Mouse (Mus musculus): Measurements from ENCODE around the gene Olfr45. TPM values are rescaled to one million over a fixed set of nuclear protein-coding genes. Genes with fewer than 3 reads are reported as not detected.
"Not testable (repeated sequence)": the region's sequence is repeated elsewhere in the genome, so short reads cannot be mapped to it uniquely, and the experiment has no call there.

Olfr45 gene
- polyA plus RNA-seq (2012; rRNA removed): not detected in 2 replicates

GRCm38 (mm10) chr7:140681651-140682050 lies at the start of gene Olfr45:
TSS of gene Olfr45 (plus strand) at chr7:140681951.
- DNase-seq (ENCODE audit: low spot score): no peak

- DNase-seq (ENCODE audit: low spot score): no peak
These were observed 35.6 kb upstream of the Olfr45 start, which contains the start of gene Olfr53 for GRCm38 (mm10) chr7:140646152-140646551. TSS of gene Olfr53 (plus strand) at chr7:140646452.

- DNase-seq (ENCODE audit: low spot score): no peak
These were observed 22.1 kb upstream of the Olfr45 start, which contains the start of gene Olfr539 for GRCm38 (mm10) chr7:140659630-140660029. TSS of gene Olfr539 (plus strand) at chr7:140659930.

GRCm38 (mm10) chr7:140670693-140671092 lies 11.1 kb upstream of the Olfr45 start:
- not testable (repeated sequence) for DNase-seq (ENCODE audit: low spot score)

- no peak for DNase-seq (ENCODE audit: low spot score)
These were observed 5.9 kb upstream of the Olfr45 start for GRCm38 (mm10) chr7:140675863-140676262.

- DNase-seq (ENCODE audit: low spot score): not testable (repeated sequence)
These were observed 2.2 kb upstream of the Olfr45 start for GRCm38 (mm10) chr7:140679591-140679990.

- no peak for DNase-seq (ENCODE audit: low spot score)
These were observed 15.2 kb downstream of the Olfr45 start, which contains the start of gene Olfr541 for GRCm38 (mm10) chr7:140696967-140697366. TSS of gene Olfr541 (plus strand) at chr7:140697267.

- DNase-seq (ENCODE audit: low spot score): no peak
These were observed 24.6 kb downstream of the Olfr45 start for GRCm38 (mm10) chr7:140706348-140706747.

GRCm38 (mm10) chr7:140707536-140708284 lies 26.0 kb downstream of the Olfr45 start:
- no peak for DNase-seq (ENCODE audit: low spot score)

- DNase-seq (ENCODE audit: low spot score): no peak
These were observed 35.7 kb downstream of the Olfr45 start for GRCm38 (mm10) chr7:140717155-140718055.

- DNase-seq (ENCODE audit: low spot score): no peak
These were observed 39.3 kb downstream of the Olfr45 start for GRCm38 (mm10) chr7:140721095-140721494.

- no peak for DNase-seq (ENCODE audit: low spot score)
These were observed 43.8 kb downstream of the Olfr45 start for GRCm38 (mm10) chr7:140725558-140725957.

- DNase-seq (ENCODE audit: low spot score): no peak
These were observed 51.4 kb downstream of the Olfr45 start for GRCm38 (mm10) chr7:140733162-140733561.

Other genes with a start within 250 kb of the Olfr45 start
- gene Olfr533, start 218.6 kb upstream of the Olfr45 start, polyA plus RNA-seq (2012; rRNA removed): not detected in 2 replicates
- gene Olfr535, start 197.7 kb upstream of the Olfr45 start, polyA plus RNA-seq (2012; rRNA removed): not detected in 2 replicates
- not detected in 2 replicates for gene Olfr536, start 174.6 kb upstream of the Olfr45 start, polyA plus RNA-seq (2012; rRNA removed)
- gene Olfr538, start 114.1 kb upstream of the Olfr45 start, polyA plus RNA-seq (2012; rRNA removed): not detected in 2 replicates
- not detected in 2 replicates for gene Olfr46, start 80.7 kb upstream of the Olfr45 start, polyA plus RNA-seq (2012; rRNA removed)
- not detected in 2 replicates for gene Olfr61, start 53.0 kb upstream of the Olfr45 start, polyA plus RNA-seq (2012; rRNA removed)
- not detected in 2 replicates for gene Olfr53, start 35.5 kb upstream of the Olfr45 start, polyA plus RNA-seq (2012; rRNA removed)
- gene Olfr539, start 22.0 kb upstream of the Olfr45 start, polyA plus RNA-seq (2012; rRNA removed): under 0.01 TPM in 1 of 2 replicates, not detected in the other
- gene Olfr541, start 15.3 kb downstream of the Olfr45 start, polyA plus RNA-seq (2012; rRNA removed): not detected in 2 replicates
- gene Cyp2e1, start 81.8 kb downstream of the Olfr45 start, polyA plus RNA-seq (2012; rRNA removed): 45.5 and 70.4 TPM in 2 replicates
- 0.10 and 0.18 TPM in 2 replicates for gene Syce1, start 105.9 kb downstream of the Olfr45 start, polyA plus RNA-seq (2012; rRNA removed)
- 0.45 and 0.71 TPM in 2 replicates for gene Zfp941, start 140.2 kb downstream of the Olfr45 start, polyA plus RNA-seq (2012; rRNA removed)
- gene Urah, start 153.1 kb downstream of the Olfr45 start, polyA plus RNA-seq (2012; rRNA removed): 43.7 and 48.7 TPM in 2 replicates
- not detected in 2 replicates for gene Scgb1c1, start 163.6 kb downstream of the Olfr45 start, polyA plus RNA-seq (2012; rRNA removed)
- 0.06 TPM in 1 of 2 replicates, not detected in the other for gene Odf3, start 165.9 kb downstream of the Olfr45 start, polyA plus RNA-seq (2012; rRNA removed)
- gene Gm45785, start 174.4 kb downstream of the Olfr45 start, polyA plus RNA-seq (2012; rRNA removed): not detected in 2 replicates
- gene Ric8a, start 175.0 kb downstream of the Olfr45 start, polyA plus RNA-seq (2012; rRNA removed): 74.7 and 77.1 TPM in 2 replicates
- 35.9 and 46.2 TPM in 2 replicates for gene Bet1l, start 175.6 kb downstream of the Olfr45 start, polyA plus RNA-seq (2012; rRNA removed)
- 77.9 and 79.2 TPM in 2 replicates for gene Psmd13, start 200.0 kb downstream of the Olfr45 start, polyA plus RNA-seq (2012; rRNA removed)
- 32.4 and 38.5 TPM in 2 replicates for gene Sirt3, start 200.4 kb downstream of the Olfr45 start, polyA plus RNA-seq (2012; rRNA removed)
- 3.9 and 4.4 TPM in 2 replicates for gene Cox8b, start 218.5 kb downstream of the Olfr45 start, polyA plus RNA-seq (2012; rRNA removed)
- not detected in 2 replicates for gene Nlrp6, start 239.0 kb downstream of the Olfr45 start, polyA plus RNA-seq (2012; rRNA removed)

Data from urinary bladder, adult 2 months (tissue).